Mouse (Mus musculus): ENCODE data around the gene Lin9. TPM values are rescaled to one million over a fixed set of nuclear protein-coding genes. Genes with fewer than 3 reads are reported as not detected.

Lin9 gene
- 3.4 TPM for polyA plus RNA-seq (2014; fragmentation: Illumina TruSeq; extraction: RNeasy Lipid Tissue Mini Kit (QIAGEN cat#74804); ENCODE audit: low read depth, low replicate concordance)

DNA sequence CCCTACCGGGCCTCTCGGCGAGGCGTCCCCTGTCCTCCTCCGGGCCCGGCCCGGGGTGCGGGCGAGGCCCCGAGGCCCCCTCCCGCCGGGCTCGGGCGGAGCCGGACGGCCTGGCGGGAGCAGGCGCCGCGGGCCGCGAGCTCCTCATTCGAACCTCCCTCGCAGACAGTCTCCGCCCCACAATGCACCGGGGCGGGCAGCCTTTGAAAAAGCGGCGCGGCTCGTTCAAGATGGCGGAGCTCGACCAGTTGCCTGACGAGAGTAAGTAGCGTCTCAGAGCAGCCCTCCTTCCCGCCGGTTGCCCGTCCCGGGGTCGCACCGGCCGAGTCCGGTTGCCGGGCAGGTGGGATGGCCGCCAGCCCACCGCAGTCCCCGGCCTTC, at the start of gene Lin9:
Lin9 (plus strand) TSS at position 14 of the 381 bp plus-strand sequence.

DNA sequence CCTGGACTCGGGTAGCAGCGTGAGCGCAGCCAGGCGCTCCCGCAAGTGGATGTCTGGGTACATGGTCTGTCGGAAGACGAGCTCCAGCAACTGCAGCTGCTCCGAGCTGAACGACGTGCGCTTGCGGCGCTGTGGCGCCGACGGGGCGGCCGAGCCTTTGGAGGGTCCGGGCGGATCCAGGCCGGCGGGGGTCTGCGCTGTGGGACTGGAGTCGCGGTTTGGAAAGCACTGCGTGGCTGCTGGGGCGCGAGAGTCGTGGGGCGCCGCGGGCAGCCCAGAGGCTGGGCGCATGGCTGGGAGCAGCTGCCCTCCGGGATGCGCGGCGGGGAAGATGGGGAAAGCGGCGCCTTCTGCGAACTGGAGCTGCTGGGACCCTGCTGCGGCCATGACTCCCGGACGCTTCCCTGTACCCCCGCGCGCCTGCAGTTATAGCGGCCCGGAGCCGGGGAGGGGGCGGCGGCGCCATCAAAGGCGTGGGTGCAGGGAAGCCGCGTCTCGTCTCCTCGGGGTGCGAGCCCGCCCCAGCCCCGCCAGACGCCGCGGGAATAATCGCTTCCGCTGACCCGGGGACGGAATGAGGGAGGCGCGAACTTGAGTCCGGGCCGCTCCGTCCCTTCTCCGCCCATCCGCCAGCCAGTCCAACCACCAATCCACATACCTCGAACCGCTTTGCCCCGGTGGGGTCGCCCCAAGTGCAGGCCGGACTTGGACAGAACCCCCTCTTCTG, 55.8 kb downstream of the Lin9 start, which contains the start of gene Mixl1:
Mixl1 (minus strand) TSS at position 409 of the 727 bp plus-strand sequence.

DNA sequence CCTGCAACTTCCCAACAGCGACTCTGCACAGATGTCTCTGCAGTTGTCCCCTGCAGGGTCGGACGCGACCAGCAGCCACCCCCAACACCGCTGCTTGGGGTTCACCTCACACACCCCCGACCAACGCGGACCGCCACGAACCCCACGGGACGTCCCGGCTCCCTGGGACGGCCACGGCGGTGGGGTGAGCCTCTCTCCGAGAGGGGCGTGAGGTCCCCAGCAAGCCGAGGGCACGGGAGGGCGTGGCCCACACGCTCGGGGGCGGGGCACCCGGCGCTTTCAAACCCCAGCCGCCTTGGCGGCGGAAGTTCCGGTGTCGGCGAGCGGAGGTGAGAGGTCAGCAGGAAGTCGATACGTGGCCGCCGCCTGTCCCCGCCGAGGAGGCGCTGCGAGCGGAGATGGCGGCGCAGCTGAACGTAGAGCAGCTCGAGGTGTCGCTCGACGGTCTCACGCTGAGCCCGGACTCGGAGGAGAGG, 84.8 kb downstream of the Lin9 start, which contains the start of gene Acbd3:
Acbd3 (plus strand) TSS at position 340 of the 476 bp plus-strand sequence.

Other genes with a start within 250 kb of the Lin9 start
- gene Stum, start 157.6 kb upstream of the Lin9 start, polyA plus RNA-seq (2014; fragmentation: Illumina TruSeq; extraction: RNeasy Lipid Tissue Mini Kit (QIAGEN cat#74804); ENCODE audit: low read depth, low replicate concordance): not detected
- gene Parp1, start 72.2 kb upstream of the Lin9 start, polyA plus RNA-seq (2014; fragmentation: Illumina TruSeq; extraction: RNeasy Lipid Tissue Mini Kit (QIAGEN cat#74804); ENCODE audit: low read depth, low replicate concordance): 9.1 TPM
- not detected for gene Mixl1, start 55.9 kb downstream of the Lin9 start, polyA plus RNA-seq (2014; fragmentation: Illumina TruSeq; extraction: RNeasy Lipid Tissue Mini Kit (QIAGEN cat#74804); ENCODE audit: low read depth, low replicate concordance)
- 20.4 TPM for gene Acbd3, start 84.9 kb downstream of the Lin9 start, polyA plus RNA-seq (2014; fragmentation: Illumina TruSeq; extraction: RNeasy Lipid Tissue Mini Kit (QIAGEN cat#74804); ENCODE audit: low read depth, low replicate concordance)
- gene H3f3a, start 172.8 kb downstream of the Lin9 start, polyA plus RNA-seq (2014; fragmentation: Illumina TruSeq; extraction: RNeasy Lipid Tissue Mini Kit (QIAGEN cat#74804); ENCODE audit: low read depth, low replicate concordance): 413 TPM
- 8.1 TPM for gene Sde2, start 210.0 kb downstream of the Lin9 start, polyA plus RNA-seq (2014; fragmentation: Illumina TruSeq; extraction: RNeasy Lipid Tissue Mini Kit (QIAGEN cat#74804); ENCODE audit: low read depth, low replicate concordance)

All from liver, adult 10 weeks (tissue).